Mouse (Mus musculus) heart, embryonic 16.5 days (tissue): ENCODE measurements at regions not wholly inside any gene's neighbourhood (a gene's known extent, or its start where the extent isn't known, plus 50 kb on each side); places are given as distances from the start of the nearest gene placed in this dataset.

ENCODE experiments used
- ATAC-seq: fragments of 200-750 bp; cut with Nextera tagmentation; replicated peaks from 2 replicates; pipeline ENCODE4 v1.8.0; 2017; ENCODE audit warnings: moderate number of reproducible peaks; ENCODE audit not compliant: insufficient read depth, low FRiP score; ENCODE audit errors: extremely low read depth
- H3K27ac ChIP-seq: fragments of 300-500 bp; sonication (generic); 2 replicates; pipeline ENCODE4 v1.5.1; 2014; ENCODE audit warnings: mild to moderate bottlenecking, low read length, control low read depth, moderate library complexity
- H3K27me3 ChIP-seq: fragments of 300-500 bp; sonication (generic); 2 replicates; pipeline ENCODE4 v1.6.1; 2014; ENCODE audit warnings: low read length, mixed read lengths; ENCODE audit not compliant: control insufficient read depth, insufficient read depth
- H3K36me3 ChIP-seq: fragments of 300-500 bp; sonication (generic); 2 replicates; pipeline ENCODE4 v1.6.1; 2014; ENCODE audit not compliant: control insufficient read depth, insufficient read depth
- H3K4me1 ChIP-seq: fragments of 300-500 bp; sonication (generic); 2 replicates; pipeline ENCODE4 v1.6.1; 2014; ENCODE audit warnings: low read length, mixed read lengths; ENCODE audit not compliant: control insufficient read depth, insufficient read depth
- H3K4me2 ChIP-seq: fragments of 300-500 bp; sonication (generic); 2 replicates; pipeline ENCODE4 v1.6.1; 2014; ENCODE audit warnings: low read depth, mild to moderate bottlenecking, control low read depth, low read length
- H3K4me3 ChIP-seq: fragments of 300-500 bp; sonication (generic); 2 replicates; pipeline ENCODE4 v1.5.1; 2014; ENCODE audit warnings: mild to moderate bottlenecking, control low read depth, low read length
- H3K9ac ChIP-seq: fragments of 300-500 bp; sonication (generic); 2 replicates; pipeline ENCODE4 v1.6.1; 2014; ENCODE audit warnings: low read length, control low read depth
- H3K9me3 ChIP-seq: fragments of 300-500 bp; sonication (generic); replicated peaks from 2 replicates; pipeline ENCODE4 v1.6.1; 2016; ENCODE audit warnings: low read length; ENCODE audit not compliant: control insufficient read depth
- WGBS: fragments of 180-500 bp; shearing (Covaris S2); extraction: QIAGEN DNeasy Blood & Tissue Kit; methylation state at CpG from one replicate; pipeline ENCODE4 v1.1.7; 2014; 5-methylcytosine and 5-hydroxymethylcytosine counted together

- no peak overlapping the region for H3K4me2 ChIP-seq
- no peaks in the 10 kb centered on the region for H3K27me3 ChIP-seq
- no peak for ATAC-seq
- no peak overlapping the region for H3K27ac ChIP-seq
- no peak overlapping the region for H3K9ac ChIP-seq
- H3K4me3 ChIP-seq, result no peak overlapping the region
- WGBS, result 79% methylated on average over 10 of the region's 10 CpGs
- H3K9me3 ChIP-seq, result no peaks in the 10 kb centered on the region
- peaks cover 11% of the 10 kb centered on the region for H3K4me1 ChIP-seq
- no peaks in the 10 kb centered on the region for H3K36me3 ChIP-seq
Measured at GRCm38 (mm10) chr2:85250026-85250560, 53.1 kb upstream of the Lrrc55 start.
